Mouse (Mus musculus) large intestine, adult 2 months (tissue): ENCODE measurements around the gene Flrt1. TPM values are rescaled to one million over a fixed set of nuclear protein-coding genes. Genes with fewer than 3 reads are reported as not detected.

Source experiments
- DNase-seq: peaks from one replicate; pipeline ENCODE4 v3.0.0-alpha.2; 2012; ENCODE audit warnings: low read depth, low spot score
- WGBS: fragments of 180-500 bp; shearing (Covaris S2); methylation state at CpG from one replicate; pipeline ENCODE4 v1.1.7; 2018; 5-methylcytosine and 5-hydroxymethylcytosine counted together
- polyA plus RNA-seq: library from polyadenylated mRNA; depleted of rRNA; stranded (reverse); fragments of >200 nt; gene quantifications from 2 replicates; pipeline ENCODE4 v1.2.3, GENCODE M21; 2012; rRNA removed

The Flrt1 gene
- polyA plus RNA-seq = 0.14 TPM in 2 replicates

- no peak for DNase-seq
- WGBS = 91% methylated on average over 9 of the region's 9 CpGs
Observed at GRCm38 (mm10) chr19:7105544-7105943, at the start of gene Flrt1. Flrt1 (minus strand) TSS chr19:7105729.

- DNase-seq = no peak
- WGBS = 61% methylated on average over 6 of the region's 6 CpGs
Observed at GRCm38 (mm10) chr19:7155196-7155595, 49.7 kb upstream of the Flrt1 start.

GRCm38 (mm10) chr19:7153232-7153631 is 47.7 kb upstream of the Flrt1 start:
- 14% methylated on average over 7 of the region's 7 CpGs for WGBS
- DNase-seq = no peak

- WGBS = 92% methylated on average over 6 of the region's 6 CpGs
- DNase-seq = no peak
Observed at GRCm38 (mm10) chr19:7151927-7152653, 46.6 kb upstream of the Flrt1 start.

GRCm38 (mm10) chr19:7151300-7151926 is 45.9 kb upstream of the Flrt1 start:
- 93% methylated on average over 7 of the region's 7 CpGs for WGBS
- no peak for DNase-seq

DNA sequence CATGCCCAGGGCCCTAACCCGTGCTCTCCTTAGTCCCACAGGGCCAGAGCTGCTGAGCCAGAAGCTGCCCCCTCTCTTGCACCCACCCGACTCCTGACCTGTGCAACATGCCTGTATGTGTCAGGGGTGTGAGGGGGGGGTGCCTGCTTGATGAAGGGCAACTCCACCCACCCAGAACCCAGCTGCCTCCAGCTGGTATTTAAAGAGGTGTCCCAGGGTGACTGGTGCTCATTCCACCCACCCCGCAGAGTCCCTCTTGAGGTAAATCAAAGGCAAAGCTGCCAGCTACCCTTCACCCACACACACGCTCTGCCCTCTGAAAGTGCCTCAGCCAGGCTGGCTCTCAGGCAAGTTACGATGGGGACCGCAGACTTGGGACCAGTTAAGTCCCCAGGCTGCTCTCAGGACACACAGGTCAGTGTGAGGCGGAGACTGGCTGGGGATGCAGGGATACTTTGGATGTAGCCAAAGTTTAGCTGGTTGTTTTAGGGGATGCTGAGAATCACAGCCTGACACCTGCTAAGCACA is 43.7 kb upstream of the Flrt1 start:
- no peak for DNase-seq
- WGBS = 85% methylated on average over 7 of the region's 7 CpGs

GRCm38 (mm10) chr19:7148541-7149085 is 43.1 kb upstream of the Flrt1 start:
- no peak for DNase-seq
- WGBS = 80% methylated on average over 8 of the region's 8 CpGs

DNA sequence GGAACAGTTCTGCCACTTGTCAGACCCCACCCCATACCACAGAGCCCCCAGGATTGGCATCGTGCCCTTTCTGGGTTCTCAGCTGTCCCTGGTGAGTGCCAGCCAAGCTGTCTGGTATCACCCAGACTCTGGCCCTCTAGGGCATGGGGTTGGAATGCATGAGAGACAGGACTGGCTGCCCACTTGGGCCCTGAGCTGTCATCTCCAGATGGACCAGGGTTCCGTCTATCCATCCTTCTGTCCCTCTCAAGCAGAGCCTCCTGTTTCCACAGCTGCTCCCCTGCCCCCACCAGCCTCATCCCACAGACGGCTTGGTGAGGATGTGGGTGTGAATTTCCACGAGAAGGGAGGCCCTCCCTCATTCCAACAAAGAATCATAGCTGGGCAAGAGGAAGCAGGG is 42.6 kb upstream of the Flrt1 start:
- WGBS = 61% methylated on average over 4 of the region's 4 CpGs
- DNase-seq = no peak

GRCm38 (mm10) chr19:7146376-7146775 is 40.8 kb upstream of the Flrt1 start:
- WGBS = 79% methylated on average over 13 of the region's 13 CpGs
- DNase-seq = no peak

GRCm38 (mm10) chr19:7144458-7144857 is 38.9 kb upstream of the Flrt1 start:
- no peak for DNase-seq
- 68% methylated on average over 3 of the region's 3 CpGs for WGBS

DNA sequence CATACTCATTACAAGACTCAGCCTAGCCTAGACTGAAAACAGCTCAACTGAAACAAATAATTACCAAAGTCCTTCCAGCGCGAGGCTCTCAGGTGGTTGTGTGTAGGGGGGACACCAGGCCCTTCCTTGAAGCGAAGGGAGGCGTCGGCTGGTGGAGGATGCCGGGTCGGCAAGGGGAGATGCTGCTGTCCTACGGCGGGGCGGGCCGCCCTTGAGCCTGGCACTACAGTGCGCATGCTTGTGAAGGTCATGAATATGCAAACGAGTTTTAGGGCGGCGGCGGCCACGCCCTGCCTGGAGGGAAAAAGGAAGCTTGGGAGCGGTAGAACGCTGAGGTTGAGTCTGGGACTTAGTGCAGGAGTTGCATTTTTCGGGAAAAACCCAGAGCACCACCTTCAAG is 38.3 kb upstream of the Flrt1 start:
- peak; percentile 55 for DNase-seq
- 2% methylated on average over 20 of the region's 20 CpGs for WGBS

DNA sequence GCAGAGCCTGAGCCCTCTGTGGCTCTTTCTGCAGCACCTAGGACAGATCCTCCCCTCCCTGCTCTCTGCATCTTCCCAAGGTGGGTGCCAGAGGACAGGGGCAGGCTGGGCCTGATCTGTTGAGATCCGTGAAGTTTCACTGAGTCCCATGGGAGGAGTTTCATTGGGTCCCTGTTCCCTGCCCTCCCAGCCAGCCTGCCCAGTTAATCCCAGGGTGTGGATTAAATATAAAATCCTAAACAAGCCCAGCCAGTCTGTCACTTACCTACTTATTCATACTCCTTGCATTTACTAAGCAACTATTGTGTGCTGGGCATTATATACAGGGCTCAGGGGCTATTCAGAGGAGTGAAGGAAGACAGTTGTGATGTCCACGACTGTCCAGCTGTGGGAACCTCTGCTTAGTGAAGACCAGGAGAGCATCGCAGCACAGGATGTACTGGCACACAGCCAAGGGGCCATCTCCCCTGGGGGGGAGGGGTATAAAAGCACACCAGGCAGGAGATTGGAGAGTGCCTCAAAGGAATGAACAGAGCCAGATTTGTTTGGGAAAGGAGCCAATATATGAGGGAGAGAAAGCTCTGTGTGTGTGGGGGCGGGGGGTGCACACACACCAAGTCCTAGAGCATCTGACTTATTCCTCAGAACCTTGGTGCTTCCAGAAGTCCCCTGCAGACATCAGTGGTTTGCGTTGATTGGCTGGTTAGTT is 36.8 kb upstream of the Flrt1 start:
- WGBS = 55% methylated on average over 5 of the region's 5 CpGs
- no peak for DNase-seq

GRCm38 (mm10) chr19:7140856-7141421 is 35.4 kb upstream of the Flrt1 start:
- no peak for DNase-seq
- WGBS = 87% methylated on average over 12 of the region's 12 CpGs

- WGBS = 91% methylated on average over 6 of the region's 6 CpGs
Observed at GRCm38 (mm10) chr19:7140373-7140772, 34.8 kb upstream of the Flrt1 start.

GRCm38 (mm10) chr19:7139321-7139720 is 33.8 kb upstream of the Flrt1 start:
- no peak for DNase-seq
- WGBS = 49% methylated on average over 4 of the region's 4 CpGs

More at GRCm38 (mm10) chr19:7140373-7140772, 34.8 kb upstream of the Flrt1 start:
- DNase-seq = no peak

GRCm38 (mm10) chr19:7138327-7138726 is 32.8 kb upstream of the Flrt1 start:
- WGBS = 49% methylated on average over 14 of the region's 14 CpGs
- DNase-seq = no peak

DNA sequence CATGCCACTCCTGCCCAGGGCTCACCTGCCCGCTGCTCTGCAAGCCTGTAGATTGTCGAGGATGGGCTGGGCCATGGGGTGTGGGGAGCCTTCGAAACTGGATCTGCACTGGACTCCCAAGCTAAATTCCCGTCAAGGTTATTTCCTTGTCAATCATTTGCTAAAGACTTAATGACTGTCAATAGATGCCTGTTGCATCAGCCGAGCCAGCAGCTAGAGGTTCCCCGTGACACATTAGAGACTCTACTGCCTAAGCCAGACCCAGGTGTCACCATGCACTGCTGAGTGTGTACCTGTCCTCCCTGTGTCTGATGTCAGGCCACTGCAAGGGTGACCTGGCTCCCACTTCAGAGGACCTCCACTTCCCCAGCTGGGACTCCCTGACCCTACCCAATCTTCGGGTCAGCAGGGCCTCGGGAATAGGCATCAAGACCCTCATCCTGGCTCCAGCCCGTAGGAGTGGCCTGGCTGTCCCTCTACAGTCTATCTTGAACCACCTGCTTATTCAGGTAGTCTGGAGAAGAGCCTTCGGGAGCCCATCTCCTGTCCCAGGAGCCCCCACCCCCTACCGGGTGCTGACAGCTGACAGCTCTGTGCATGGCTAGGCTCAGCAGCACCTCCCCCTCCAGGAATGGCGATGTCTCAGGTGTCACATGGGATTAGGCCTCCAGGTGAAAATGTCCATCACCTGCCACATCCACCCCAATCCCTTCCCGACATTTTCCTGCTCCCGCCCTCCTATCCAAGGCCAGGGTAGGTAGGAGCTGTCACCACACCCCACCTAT is 31.4 kb upstream of the Flrt1 start:
- 33% methylated on average over 14 of the region's 14 CpGs for WGBS
- DNase-seq = peak; percentile 58

- no peak for DNase-seq
- WGBS = 41% methylated on average over 9 of the region's 9 CpGs
Observed at GRCm38 (mm10) chr19:7136016-7136415, 30.5 kb upstream of the Flrt1 start.

GRCm38 (mm10) chr19:7135525-7135924 is 30.0 kb upstream of the Flrt1 start:
- DNase-seq = no peak
- WGBS = 21% methylated on average over 9 of the region's 9 CpGs
